ENCODE assay signal across 8 mouse cellular contexts in the genomic region with DNA sequence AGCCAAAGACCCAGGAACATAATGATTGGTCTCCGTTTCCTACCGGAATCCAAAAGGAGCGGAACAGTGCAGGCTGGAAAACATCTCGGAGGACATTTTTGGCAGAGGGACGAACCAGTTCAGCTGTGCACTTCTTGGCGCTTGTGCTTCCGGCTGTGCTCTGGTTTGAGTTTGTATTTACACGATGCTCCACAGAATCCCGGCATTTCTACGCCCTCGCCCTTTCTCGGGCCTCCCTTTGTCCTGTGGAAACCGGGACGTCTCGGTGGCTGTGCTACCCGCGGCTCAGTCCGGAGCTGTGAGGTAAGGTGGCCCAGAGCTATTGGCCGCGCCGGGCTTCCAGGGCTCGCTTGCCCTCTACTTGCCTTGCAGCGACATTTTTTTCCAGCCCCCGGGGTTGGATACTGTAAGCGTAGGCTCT. TPM values are rescaled to one million over a fixed set of nuclear protein-coding genes. Genes with fewer than 3 reads are reported as not detected.
A peak's percentile ranks its signal among the peaks of the same experiment; 100 is the strongest.
DNase-seq lines count a peak whose midpoint lies in the region; ATAC-seq lines count a peak whose summit lies in the region.

A gene (plus strand): TSS at position 80 of the 421 bp plus-strand sequence.

- H3K36me3 ChIP-seq in heart, embryonic 13.5 days = peaks cover 17% of the 10 kb centered on the region
- peaks cover 16% of the 10 kb centered on the region for H3K36me3 ChIP-seq in liver, embryonic 12.5 days
- 0 out of 2 replicates have a peak, but pooled peaks cover 4% of the 10 kb centered on the region for H3K36me3 ChIP-seq in stomach, embryonic 15.5 days

- peak within 1 kb of the TSS; percentile 87 for H3K4me2 ChIP-seq in heart, embryonic 13.5 days
- peak within 1 kb of the TSS; percentile 82 for H3K4me2 ChIP-seq in liver, embryonic 12.5 days
- H3K4me2 ChIP-seq in stomach, embryonic 15.5 days = peak within 1 kb of the TSS; percentile 67

- H3K4me3 ChIP-seq in heart, embryonic 13.5 days = peak within 1 kb of the TSS; percentile 82
- peak within 1 kb of the TSS; percentile 93 for H3K4me3 ChIP-seq in liver, embryonic 12.5 days
- peak within 1 kb of the TSS; percentile 75 for H3K4me3 ChIP-seq in stomach, embryonic 15.5 days (replicated peaks)

- peak; percentile 82 for DNase-seq in CD4-positive helper T cell, adult 2 months (ENCODE audit: low read depth, low spot score)
- peak; percentile 84 for DNase-seq in brain, embryonic 18.5 days (ENCODE audit: low read depth, low spot score)
- peak; percentile 87 for DNase-seq in kidney, postnatal 10 days
- DNase-seq in natural killer cell, adult 2 months (ENCODE audit: low spot score in 2 of 2) = peak; percentile 65 to 76

- H3K9me3 ChIP-seq in heart, embryonic 13.5 days = no peaks in the 10 kb centered on the region
- H3K9me3 ChIP-seq in liver, embryonic 12.5 days (replicated peaks) = no peaks in the 10 kb centered on the region
- no peaks in the 10 kb centered on the region for H3K9me3 ChIP-seq in stomach, embryonic 15.5 days

- H3K9ac ChIP-seq in heart, embryonic 13.5 days = peak within 1 kb of the TSS; percentile 90
- H3K9ac ChIP-seq in liver, embryonic 12.5 days = peak within 1 kb of the TSS; percentile 89
- peak within 1 kb of the TSS; percentile 72 for H3K9ac ChIP-seq in stomach, embryonic 15.5 days

- peaks cover 20% of the 10 kb centered on the region for H3K4me1 ChIP-seq in heart, embryonic 13.5 days
- H3K4me1 ChIP-seq in liver, embryonic 12.5 days = peaks cover 28% of the 10 kb centered on the region
- H3K4me1 ChIP-seq in stomach, embryonic 15.5 days = 0 out of 2 replicates have a peak, but pooled peaks cover 6% of the 10 kb centered on the region

- peaks cover 6% of the 10 kb centered on the region; the same call in 1 of the 2 replicates for H3K27me3 ChIP-seq in heart, embryonic 13.5 days (replicated peaks)
- no peaks in the 10 kb centered on the region for H3K27me3 ChIP-seq in liver, embryonic 12.5 days (replicated peaks)
- no peaks in the 10 kb centered on the region for H3K27me3 ChIP-seq in stomach, embryonic 15.5 days (replicated peaks)

- under 1% methylated on average over 25 of the region's 25 CpGs for WGBS in heart, embryonic 13.5 days
- WGBS in liver, embryonic 12.5 days (ENCODE audit: insufficient replicate concordance) = under 1% methylated on average over 25 of the region's 25 CpGs
- WGBS in stomach, embryonic 15.5 days = 0% methylated on average over 25 of the region's 25 CpGs

- ATAC-seq in erythroid progenitor cell, adult 5-6 weeks (replicated peaks; ENCODE audit: low FRiP score, poor library complexity, severe bottlenecking) = peak; percentile 91
- ATAC-seq in heart, embryonic 13.5 days (ENCODE audit: extremely low read depth, insufficient number of reproducible peaks, low FRiP score, low TSS enrichment) = peak; percentile 74; the same call in 1 of the 2 replicates
- ATAC-seq in liver, embryonic 12.5 days = peak; percentile 88
- ATAC-seq in stomach, embryonic 15.5 days (ENCODE audit: insufficient read depth, low FRiP score, low read depth) = peak; percentile 87; the same call in 1 of the 2 replicates

- peak within 1 kb of the TSS; percentile 80 for H3K27ac ChIP-seq in heart, embryonic 13.5 days (replicated peaks)
- peak within 1 kb of the TSS; percentile 76 for H3K27ac ChIP-seq in liver, embryonic 12.5 days
- H3K27ac ChIP-seq in stomach, embryonic 15.5 days = peak within 1 kb of the TSS; percentile 75

RNA-seq across cellular contexts. Expression of the gene that starts here (rescaled TPM):
- total RNA-seq in erythroid progenitor cell, adult 5-6 weeks (2015; ENCODE audit: low replicate concordance) = 7.6 and 10.1 TPM in 2 replicates
- 8.5 and 11.0 TPM in 2 replicates for total RNA-seq in erythroid progenitor cell, adult 5-6 weeks (2017; ENCODE audit: low replicate concordance)
- 46.8 and 50.5 TPM in 2 replicates for polyA plus RNA-seq in heart, embryonic 13.5 days (2015; fragmentation: Nextera tagmentation; extraction: Ambion mirVana)
- polyA plus RNA-seq in liver, embryonic 12.5 days (2016; fragmentation: Nextera tagmentation; extraction: Ambion mirVana) = 33.7 and 35.1 TPM in 2 replicates
- polyA plus RNA-seq in stomach, embryonic 15.5 days (2015; fragmentation: Nextera tagmentation; extraction: Ambion mirVana) = 50.2 and 55.7 TPM in 2 replicates

Comparison
In these comparisons a context has a peak if more than half of its experiments do, and no peak if none do; other contexts are left out.
1. Peak in every context shown above with its lines: DNase-seq, ATAC-seq, H3K4me3 ChIP-seq and H3K27ac ChIP-seq.